Mouse (Mus musculus): ENCODE measurements around the gene Tuba1c.

DNA sequence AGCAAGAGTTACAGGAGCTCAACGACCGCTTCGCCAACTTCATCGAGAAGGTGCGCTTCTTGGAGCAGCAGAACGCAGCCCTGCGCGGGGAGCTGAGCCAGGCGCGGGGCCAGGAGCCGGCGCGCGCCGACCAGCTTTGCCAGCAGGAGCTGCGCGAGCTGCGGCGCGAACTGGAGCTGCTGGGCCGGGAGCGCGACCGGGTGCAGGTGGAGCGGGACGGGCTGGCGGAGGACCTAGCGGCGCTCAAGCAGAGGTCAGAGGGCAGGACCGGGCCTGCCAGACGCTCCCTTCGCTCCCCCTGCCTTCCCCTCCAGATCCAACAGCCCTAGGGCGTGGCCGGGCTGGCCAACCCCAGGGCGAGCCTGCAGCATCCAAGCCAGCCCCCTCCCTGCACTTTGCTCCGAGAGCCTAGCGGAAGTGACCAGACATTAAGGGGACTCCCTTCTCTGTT, 25.8 kb downstream of the Tuba1c start:
- TF ChIP-seq GATA1 (IDR thresholded peaks at IDR 0.05; ENCODE audit: low read length), result no peak
- TF ChIP-seq TAL1 (IDR thresholded peaks at IDR 0.05; ENCODE audit: low read length), result no peak

Measured in erythroblast, embryonic 14.5 days (primary cell).